Mouse (Mus musculus) kidney, postnatal 10 days (tissue): ENCODE data around the gene Taf7l.

Experiments
- DNase-seq: peaks from one replicate; pipeline ENCODE4 v3.0.0; 2021; ENCODE audit warnings: mixed read lengths

Gene Taf7l

GRCm38 (mm10) chrX:134476290-134476689, at the start of gene Taf7l:
Gene Taf7l (minus strand): TSS chrX:134476490.
- no peak for DNase-seq

GRCm38 (mm10) chrX:134525260-134525659, 49.0 kb upstream of the Taf7l start:
- no peak for DNase-seq

- no peak for DNase-seq
These were observed 47.5 kb upstream of the Taf7l start for GRCm38 (mm10) chrX:134523772-134524171.

- DNase-seq, result no peak
These were observed 33.2 kb upstream of the Taf7l start for GRCm38 (mm10) chrX:134509473-134509872.

- DNase-seq, result no peak
These were observed 31.7 kb upstream of the Taf7l start for GRCm38 (mm10) chrX:134507977-134508376.

GRCm38 (mm10) chrX:134500651-134501050, 24.4 kb upstream of the Taf7l start:
- no peak for DNase-seq

GRCm38 (mm10) chrX:134481720-134482119, 5.4 kb upstream of the Taf7l start:
- no peak for DNase-seq

GRCm38 (mm10) chrX:134474988-134475710, 1.1 kb downstream of the Taf7l start:
- no peak for DNase-seq

GRCm38 (mm10) chrX:134427307-134427706, 49.0 kb downstream of the Taf7l start:
- DNase-seq, result no peak

- no peak for DNase-seq
These were observed 49.5 kb downstream of the Taf7l start for GRCm38 (mm10) chrX:134426819-134427218.

- DNase-seq, result no peak
These were observed 50.5 kb downstream of the Taf7l start for GRCm38 (mm10) chrX:134425798-134426197.

- DNase-seq, result no peak
These were observed 52.0 kb downstream of the Taf7l start for GRCm38 (mm10) chrX:134424263-134424662.

GRCm38 (mm10) chrX:134420097-134420496, 56.2 kb downstream of the Taf7l start:
- no peak for DNase-seq

- no peak for DNase-seq
These were observed 64.2 kb downstream of the Taf7l start for GRCm38 (mm10) chrX:134412096-134412495.
